Mouse (Mus musculus) lung, postnatal 0 days (tissue): Measurements from ENCODE around the gene Ctse. TPM values are rescaled to one million over a fixed set of nuclear protein-coding genes. Genes with fewer than 3 reads are reported as not detected.

Experiments used
- ATAC-seq: fragments of 200-750 bp; cut with Nextera tagmentation; 2 replicates; pipeline ENCODE4 v1.8.0; 2017; ENCODE audit warnings: moderate library complexity
- DNase-seq: peaks from one replicate; pipeline ENCODE4 v3.0.0-alpha.2; 2016; ENCODE audit warnings: low spot score
- H3K27ac ChIP-seq: fragments of 300-500 bp; sonication (generic); 2 replicates; pipeline ENCODE4 v1.5.1; 2014; ENCODE audit warnings: antibody characterized with exemption, mild to moderate bottlenecking, low read length, mixed read lengths
- H3K27me3 ChIP-seq: fragments of 300-500 bp; sonication (generic); replicated peaks from 2 replicates; pipeline ENCODE4 v1.6.1; 2014; ENCODE audit warnings: low read length, mixed read lengths; ENCODE audit not compliant: insufficient read depth
- H3K36me3 ChIP-seq: fragments of 300-500 bp; sonication (generic); 2 replicates; pipeline ENCODE4 v1.6.1; 2014; ENCODE audit warnings: low read length, mixed read lengths; ENCODE audit not compliant: insufficient read depth
- H3K4me1 ChIP-seq: fragments of 300-500 bp; sonication (generic); 2 replicates; pipeline ENCODE4 v1.6.1; 2014; ENCODE audit warnings: antibody characterized with exemption, low read depth, low read length, mixed read lengths; ENCODE audit not compliant: insufficient read depth
- H3K4me2 ChIP-seq: fragments of 300-500 bp; sonication (generic); replicated peaks from 2 replicates; pipeline ENCODE4 v1.6.1; 2014; ENCODE audit warnings: low read depth, mild to moderate bottlenecking, low read length, moderate library complexity, mixed read lengths
- H3K4me3 ChIP-seq: fragments of 300-500 bp; sonication (generic); 2 replicates; pipeline ENCODE4 v1.5.1; 2014; ENCODE audit warnings: low read depth, low read length
- H3K9ac ChIP-seq: fragments of 300-500 bp; sonication (generic); replicated peaks from 2 replicates; pipeline ENCODE4 v1.6.1; 2014; ENCODE audit warnings: low read depth, mild to moderate bottlenecking
- H3K9me3 ChIP-seq: fragments of 300-500 bp; sonication (generic); 2 replicates; pipeline ENCODE4 v1.6.1; 2016; ENCODE audit warnings: low read length, mixed read lengths
- CTCF ChIP-seq: IDR thresholded peaks from 2 replicates; pipeline ENCODE4 v1.5.1; 2016; ENCODE audit warnings: antibody characterized with exemption, mild to moderate bottlenecking
- EP300 ChIP-seq: IDR thresholded peaks from 2 replicates; pipeline ENCODE4 v1.6.1; 2016; ENCODE audit warnings: antibody characterized with exemption, mild to moderate bottlenecking, control low read depth
- WGBS: fragments of 180-500 bp; shearing (Covaris S2); extraction: QIAGEN DNeasy Blood & Tissue Kit; methylation state at CpG from one replicate; pipeline ENCODE4 v1.1.7; 2014; 5-methylcytosine and 5-hydroxymethylcytosine counted together
- polyA plus RNA-seq: library from polyadenylated mRNA; unstranded; fragments of >200 nt; fragmentation: Nextera tagmentation; extraction: Ambion mirVana; gene quantifications from 2 replicates; pipeline ENCODE4 v1.2.1, GENCODE M21; 2015

Gene Ctse
- polyA plus RNA-seq, 1 experiment from 2014 or later = 1.1 TPM

GRCm38 (mm10) chr1:131690435-131690834 lies 52.3 kb downstream of the Ctse start:
- H3K36me3 ChIP-seq = no peaks in the 10 kb centered on the region
- no peak for TF ChIP-seq CTCF
- TF ChIP-seq EP300 = no peak
- H3K4me2 ChIP-seq = no peak overlapping the region
- H3K9me3 ChIP-seq = no peaks in the 10 kb centered on the region
- no peak overlapping the region for H3K4me3 ChIP-seq
- H3K4me1 ChIP-seq = no peaks in the 10 kb centered on the region
- no peak overlapping the region for H3K27ac ChIP-seq
- no peak overlapping the region for H3K9ac ChIP-seq
- DNase-seq (peak; percentile 69), ATAC-seq (peak; percentile 86)
- 18% methylated on average over 3 of the region's 3 CpGs for WGBS
- H3K27me3 ChIP-seq = no peaks in the 10 kb centered on the region

- Histone ChIP-seq H3K9ac (no peak overlapping the region), H3K4me1 (no peaks in the 10 kb centered on the region), H3K36me3 (no peaks in the 10 kb centered on the region), H3K27ac (no peak overlapping the region), H3K27me3 (no peaks in the 10 kb centered on the region), H3K4me3 (no peak overlapping the region), H3K9me3 (no peaks in the 10 kb centered on the region), H3K4me2 (no peak overlapping the region)
- ATAC-seq (peak; percentile 32; the same call in 1 of the 2 replicates), DNase-seq (peak; percentile 50)
- TF ChIP-seq CTCF (no peak), EP300 (no peak)
These were observed 53.2 kb downstream of the Ctse start for GRCm38 (mm10) chr1:131691356-131691755.

GRCm38 (mm10) chr1:131695308-131695707 lies 57.2 kb downstream of the Ctse start:
- TF ChIP-seq CTCF (no peak), EP300 (no peak)
- Histone ChIP-seq H3K27me3 (no peaks in the 10 kb centered on the region), H3K9me3 (no peaks in the 10 kb centered on the region), H3K27ac (no peak overlapping the region), H3K4me1 (no peaks in the 10 kb centered on the region), H3K9ac (no peak overlapping the region), H3K4me2 (no peak overlapping the region), H3K36me3 (no peaks in the 10 kb centered on the region), H3K4me3 (no peak overlapping the region)
- ATAC-seq (no peak), DNase-seq (no peak)
- WGBS = 59% methylated on average over 2 of the region's 2 CpGs

- 40% methylated on average over 4 of the region's 4 CpGs for WGBS
- no peak for TF ChIP-seq EP300
- no peak for TF ChIP-seq CTCF
- Histone ChIP-seq H3K4me1 (no peaks in the 10 kb centered on the region), H3K27ac (no peak overlapping the region), H3K9me3 (no peaks in the 10 kb centered on the region), H3K9ac (no peak overlapping the region), H3K27me3 (no peaks in the 10 kb centered on the region), H3K36me3 (no peaks in the 10 kb centered on the region), H3K4me2 (no peak overlapping the region), H3K4me3 (no peak overlapping the region)
- ATAC-seq (no peak), DNase-seq (no peak)
These were observed 58.2 kb downstream of the Ctse start for GRCm38 (mm10) chr1:131696325-131696724.

- no peak overlapping the region for H3K9ac ChIP-seq
- H3K27me3 ChIP-seq = no peaks in the 10 kb centered on the region
- no peaks in the 10 kb centered on the region for H3K36me3 ChIP-seq
- no peaks in the 10 kb centered on the region for H3K9me3 ChIP-seq
- ATAC-seq (no peak), DNase-seq (no peak)
- H3K4me3 ChIP-seq = no peak overlapping the region
- TF ChIP-seq CTCF (no peak), EP300 (no peak)
- no peak overlapping the region for H3K27ac ChIP-seq
- WGBS = 90% methylated on average over 3 of the region's 3 CpGs
- no peak overlapping the region for H3K4me2 ChIP-seq
- H3K4me1 ChIP-seq = no peaks in the 10 kb centered on the region
These were observed 60.7 kb downstream of the Ctse start for GRCm38 (mm10) chr1:131698770-131699169.

GRCm38 (mm10) chr1:131699642-131700041 lies 61.5 kb downstream of the Ctse start:
- Histone ChIP-seq H3K27me3 (no peaks in the 10 kb centered on the region), H3K4me1 (no peaks in the 10 kb centered on the region), H3K4me3 (no peak overlapping the region), H3K9ac (no peak overlapping the region), H3K9me3 (no peaks in the 10 kb centered on the region), H3K4me2 (no peak overlapping the region), H3K36me3 (no peaks in the 10 kb centered on the region), H3K27ac (no peak overlapping the region)
- DNase-seq (no peak), ATAC-seq (no peak)
- 49% methylated on average over 4 of the region's 4 CpGs for WGBS
- no peak for TF ChIP-seq EP300
- TF ChIP-seq CTCF = no peak

GRCm38 (mm10) chr1:131700447-131700846 lies 62.3 kb downstream of the Ctse start:
- Histone ChIP-seq H3K9me3 (no peaks in the 10 kb centered on the region), H3K9ac (no peak overlapping the region), H3K27ac (no peak overlapping the region), H3K4me2 (no peak overlapping the region), H3K36me3 (no peaks in the 10 kb centered on the region), H3K27me3 (no peaks in the 10 kb centered on the region), H3K4me1 (no peaks in the 10 kb centered on the region), H3K4me3 (no peak overlapping the region)
- no peak for TF ChIP-seq CTCF
- TF ChIP-seq EP300 = no peak
- ATAC-seq (no peak), DNase-seq (no peak)
- 58% methylated on average over 5 of the region's 5 CpGs for WGBS
